Mouse (Mus musculus): ENCODE measurements around the gene Zfp672.
"Not testable (repeated sequence)": the region's sequence is repeated elsewhere in the genome, so short reads cannot be mapped to it uniquely, and the experiment has no call there.

Gene Zfp672

GRCm38 (mm10) chr11:58330276-58331148 lies at the start of gene Zfp672, which contains the start of gene Sh3bp5l:
TSS of gene Zfp672 (minus strand) at chr11:58330339.
TSS of gene Sh3bp5l (plus strand) at chr11:58330724.
- DNase-seq (ENCODE audit: low read depth), result peak; percentile 92

DNA sequence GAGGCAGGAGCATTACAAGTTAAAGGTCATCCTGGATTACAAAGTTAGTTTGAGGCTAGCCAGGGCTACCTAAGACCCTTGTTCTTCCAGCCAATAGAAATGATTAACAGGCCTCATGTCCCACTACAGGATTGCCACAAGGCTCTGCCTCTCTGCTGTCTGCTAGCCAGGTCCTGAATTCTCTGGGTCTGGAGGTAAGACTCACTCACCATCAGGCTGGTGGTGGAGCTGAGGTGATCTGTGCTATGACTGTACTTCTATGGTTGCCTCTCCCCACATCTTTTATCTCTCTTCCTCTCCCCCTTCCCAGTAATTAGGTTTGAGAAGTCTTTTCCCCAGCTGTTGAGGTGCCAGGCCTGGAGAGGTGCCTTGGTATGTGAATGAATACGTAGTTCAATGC lies 49.4 kb upstream of the Zfp672 start:
- no peak for DNase-seq (ENCODE audit: low read depth)

- DNase-seq (ENCODE audit: low read depth), result no peak
These were observed 48.7 kb upstream of the Zfp672 start, which contains the start of gene Lypd8 for GRCm38 (mm10) chr11:58378763-58379278. TSS of gene Lypd8 (plus strand) at chr11:58379043.

- DNase-seq (ENCODE audit: low read depth), result no peak
These were observed 47.5 kb upstream of the Zfp672 start for GRCm38 (mm10) chr11:58377686-58378085.

- DNase-seq (ENCODE audit: low read depth), result no peak
These were observed 47.1 kb upstream of the Zfp672 start for GRCm38 (mm10) chr11:58377273-58377672.

GRCm38 (mm10) chr11:58366191-58366590 lies 36.1 kb upstream of the Zfp672 start:
- not testable (repeated sequence) for DNase-seq (ENCODE audit: low read depth)

- no peak for DNase-seq (ENCODE audit: low read depth)
These were observed 34.3 kb upstream of the Zfp672 start for GRCm38 (mm10) chr11:58364454-58364853.

GRCm38 (mm10) chr11:58362562-58362961 lies 32.4 kb upstream of the Zfp672 start:
- not testable (repeated sequence) for DNase-seq (ENCODE audit: low read depth)

GRCm38 (mm10) chr11:58357844-58358534 lies 27.9 kb upstream of the Zfp672 start:
- DNase-seq (ENCODE audit: low read depth), result no peak

GRCm38 (mm10) chr11:58357042-58357441 lies 26.9 kb upstream of the Zfp672 start:
- no peak for DNase-seq (ENCODE audit: low read depth)

DNA sequence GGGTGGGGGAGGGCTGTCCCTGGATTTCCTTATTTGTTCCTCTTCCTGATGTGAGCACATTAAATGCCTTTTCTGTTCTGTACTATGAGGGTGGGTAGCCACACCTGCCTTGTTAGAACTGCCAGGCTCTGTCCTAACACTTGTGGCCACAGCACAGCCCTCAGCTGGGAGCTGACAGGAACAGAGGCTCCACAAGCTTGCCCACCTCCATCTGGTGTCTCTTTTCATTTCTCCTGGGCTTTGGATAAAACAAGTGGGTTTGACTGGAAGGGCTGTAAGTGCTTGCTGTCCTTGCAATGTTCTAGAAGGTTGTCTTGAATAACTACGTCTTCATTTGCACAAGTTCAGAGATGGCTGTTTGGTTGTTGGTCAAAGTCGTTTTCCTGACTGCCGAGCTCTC lies 24.8 kb upstream of the Zfp672 start:
- DNase-seq (ENCODE audit: low read depth), result no peak

- DNase-seq (ENCODE audit: low read depth), result no peak
These were observed 24.3 kb upstream of the Zfp672 start for GRCm38 (mm10) chr11:58354476-58354875.

GRCm38 (mm10) chr11:58353709-58354108 lies 23.6 kb upstream of the Zfp672 start:
- DNase-seq (ENCODE audit: low read depth), result no peak

- DNase-seq (ENCODE audit: low read depth), result peak; percentile 2
These were observed 22.8 kb upstream of the Zfp672 start for GRCm38 (mm10) chr11:58352681-58353548.

DNA sequence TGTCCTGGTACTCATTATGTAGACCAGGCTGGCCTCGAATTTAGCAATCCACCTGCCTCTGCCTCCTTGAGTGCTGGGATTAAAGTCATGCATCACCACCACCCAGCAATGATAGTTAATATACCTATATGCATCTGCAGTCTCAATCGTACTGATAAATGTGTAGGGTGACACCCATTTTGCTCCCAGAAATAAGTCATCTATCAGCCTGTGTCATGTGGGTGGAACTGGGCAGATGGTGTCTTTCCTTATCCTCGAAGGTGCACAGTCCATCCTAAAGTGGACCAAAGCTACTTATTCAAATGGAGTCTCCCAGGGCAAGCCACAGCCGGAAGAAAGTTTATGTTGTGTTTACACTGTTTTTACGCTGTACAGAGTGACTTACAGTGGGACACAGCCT lies 21.0 kb upstream of the Zfp672 start:
- DNase-seq (ENCODE audit: low read depth), result no peak

DNA sequence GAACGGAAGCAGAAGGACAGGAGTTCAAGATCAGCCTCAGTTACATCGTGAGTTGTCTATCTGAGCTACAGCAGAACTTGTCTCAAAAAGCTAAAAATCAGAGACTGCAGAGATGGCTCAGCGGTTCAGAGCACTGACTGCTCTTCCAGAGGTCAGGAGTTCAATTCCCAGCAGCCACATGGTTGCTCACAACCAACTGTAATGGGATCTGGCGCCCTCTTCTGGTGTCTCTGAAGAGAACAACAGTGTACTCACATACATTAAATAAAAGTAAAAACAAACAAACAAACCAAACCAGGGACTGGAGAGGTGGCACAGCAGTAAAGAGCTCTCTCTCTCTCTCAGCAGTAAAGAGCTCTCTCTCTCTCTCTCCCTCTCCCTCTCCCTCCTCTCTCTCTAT lies 20.5 kb upstream of the Zfp672 start:
- DNase-seq (ENCODE audit: low read depth), result no peak

GRCm38 (mm10) chr11:58346745-58347144 lies 16.6 kb upstream of the Zfp672 start:
- DNase-seq (ENCODE audit: low read depth), result no peak

- DNase-seq (ENCODE audit: low read depth), result peak; percentile 57
These were observed 4.6 kb upstream of the Zfp672 start for GRCm38 (mm10) chr11:58334746-58335145.

- DNase-seq (ENCODE audit: low read depth), result no peak
These were observed 1.4 kb upstream of the Zfp672 start for GRCm38 (mm10) chr11:58331546-58331945.

- no peak for DNase-seq (ENCODE audit: low read depth)
These were observed 983 bp upstream of the Zfp672 start for GRCm38 (mm10) chr11:58331149-58331495.

GRCm38 (mm10) chr11:58329906-58330275 lies 248 bp downstream of the Zfp672 start:
- no peak for DNase-seq (ENCODE audit: low read depth)

- no peak for DNase-seq (ENCODE audit: low read depth)
These were observed 3.4 kb downstream of the Zfp672 start for GRCm38 (mm10) chr11:58326781-58327180.

All from fibroblast of lung, adult 2 months (primary cell).